Mouse (Mus musculus) limb, embryonic 13.5 days (tissue): ENCODE data around the gene Gm49378. TPM values are rescaled to one million over a fixed set of nuclear protein-coding genes. Genes with fewer than 3 reads are reported as not detected.

ENCODE experiments used
- ATAC-seq: fragments of 200-750 bp; cut with Nextera tagmentation; 2 replicates; pipeline ENCODE4 v1.8.0; 2017; ENCODE audit warnings: low read depth, moderate number of reproducible peaks, moderate TSS enrichment; ENCODE audit not compliant: low FRiP score
- H3K27ac ChIP-seq: fragments of 300-500 bp; sonication (generic); 2 replicates; pipeline ENCODE4 v1.5.1; 2015; ENCODE audit warnings: inconsistent platforms, mild to moderate bottlenecking, moderate library complexity
- H3K27me3 ChIP-seq: fragments of 300-500 bp; sonication (generic); 2 replicates; pipeline ENCODE4 v1.6.1; 2015; ENCODE audit warnings: mild to moderate bottlenecking, inconsistent platforms
- H3K36me3 ChIP-seq: fragments of 300-500 bp; sonication (generic); 2 replicates; pipeline ENCODE4 v1.6.1; 2015; ENCODE audit warnings: inconsistent platforms, mild to moderate bottlenecking, moderate library complexity
- H3K4me1 ChIP-seq: fragments of 300-500 bp; sonication (generic); 2 replicates; pipeline ENCODE4 v1.6.1; 2015; ENCODE audit warnings: inconsistent platforms
- H3K4me2 ChIP-seq: fragments of 300-500 bp; sonication (generic); replicated peaks from 2 replicates; pipeline ENCODE4 v1.6.1; 2015; ENCODE audit warnings: inconsistent platforms, mild to moderate bottlenecking, moderate library complexity
- H3K4me3 ChIP-seq: fragments of 300-500 bp; sonication (generic); 2 replicates; pipeline ENCODE4 v1.5.1; 2015; ENCODE audit warnings: moderate library complexity, mild to moderate bottlenecking, inconsistent platforms
- H3K9ac ChIP-seq: fragments of 300-500 bp; sonication (generic); 2 replicates; pipeline ENCODE4 v1.6.1; 2015; ENCODE audit warnings: mild to moderate bottlenecking, inconsistent platforms
- H3K9me3 ChIP-seq: fragments of 300-500 bp; sonication (generic); 2 replicates; pipeline ENCODE4 v1.6.1; 2016; ENCODE audit warnings: inconsistent platforms
- WGBS: fragments of 180-500 bp; shearing (Covaris S2); methylation state at CpG from one replicate; pipeline ENCODE4 v1.1.7; 2015; 5-methylcytosine and 5-hydroxymethylcytosine counted together
- polyA plus RNA-seq: library from polyadenylated mRNA; unstranded; fragments of >200 nt; fragmentation: Nextera tagmentation; extraction: Ambion mirVana; gene quantifications from 2 replicates; pipeline ENCODE4 v1.2.1, GENCODE M21; 2015

The Gm49378 gene
- polyA plus RNA-seq, 1 experiment from 2014 or later, result 1.3 TPM

DNA sequence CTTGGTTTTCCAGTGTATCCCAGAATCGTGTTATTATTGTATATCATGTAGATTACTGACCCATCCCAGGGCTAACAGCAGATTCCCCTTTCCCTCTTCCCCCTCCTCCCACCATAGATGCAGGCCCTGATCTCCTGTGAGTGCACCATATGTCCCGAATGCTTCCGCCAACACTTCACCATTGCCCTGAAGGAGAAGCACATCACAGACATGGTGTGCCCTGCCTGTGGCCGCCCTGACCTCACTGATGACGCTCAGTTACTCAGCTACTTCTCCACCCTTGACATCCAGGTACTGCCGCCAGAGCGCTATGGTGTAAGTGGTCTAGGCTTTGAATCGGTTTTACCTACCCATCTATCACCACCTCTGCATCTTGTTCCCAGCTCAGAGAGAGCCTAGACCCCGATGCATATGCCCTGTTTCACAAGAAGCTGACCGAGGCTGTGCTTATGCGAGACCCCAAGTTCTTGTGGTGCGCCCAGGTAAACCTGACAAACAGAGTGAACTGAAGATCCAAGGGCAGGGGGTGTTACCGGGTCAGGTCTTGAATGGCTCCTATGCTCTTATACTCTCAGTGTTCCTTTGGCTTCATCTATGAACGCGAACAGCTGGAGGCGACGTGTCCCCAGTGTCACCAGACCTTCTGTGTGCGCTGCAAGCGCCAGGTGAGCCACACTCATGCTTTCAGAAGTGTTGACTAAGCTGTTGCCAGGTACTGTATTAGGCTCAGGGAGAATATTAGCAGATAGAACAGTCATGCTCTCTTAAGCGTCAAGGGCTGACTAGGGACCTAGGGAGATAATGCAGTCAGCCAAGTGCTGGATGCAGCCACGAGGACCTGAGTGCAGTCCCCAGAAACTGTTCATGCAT lies 38.9 kb downstream of the Gm49378 start:
- H3K9me3 ChIP-seq, result no peaks in the 10 kb centered on the region
- peaks cover 90% of the 10 kb centered on the region for H3K36me3 ChIP-seq
- H3K4me1 ChIP-seq, result peaks cover 8% of the 10 kb centered on the region
- no peaks in the 10 kb centered on the region for H3K27me3 ChIP-seq
- H3K4me3 ChIP-seq, result no peak overlapping the region
- no peak overlapping the region for H3K4me2 ChIP-seq
- no peak overlapping the region for H3K27ac ChIP-seq
- no peak for ATAC-seq
- no peak overlapping the region for H3K9ac ChIP-seq
- WGBS, result 93% methylated on average over 21 of the region's 21 CpGs

GRCm38 (mm10) chr14:55596036-55596690 lies 41.5 kb downstream of the Gm49378 start:
- ATAC-seq, result no peak
- H3K36me3 ChIP-seq, result peaks cover 68% of the 10 kb centered on the region

DNA sequence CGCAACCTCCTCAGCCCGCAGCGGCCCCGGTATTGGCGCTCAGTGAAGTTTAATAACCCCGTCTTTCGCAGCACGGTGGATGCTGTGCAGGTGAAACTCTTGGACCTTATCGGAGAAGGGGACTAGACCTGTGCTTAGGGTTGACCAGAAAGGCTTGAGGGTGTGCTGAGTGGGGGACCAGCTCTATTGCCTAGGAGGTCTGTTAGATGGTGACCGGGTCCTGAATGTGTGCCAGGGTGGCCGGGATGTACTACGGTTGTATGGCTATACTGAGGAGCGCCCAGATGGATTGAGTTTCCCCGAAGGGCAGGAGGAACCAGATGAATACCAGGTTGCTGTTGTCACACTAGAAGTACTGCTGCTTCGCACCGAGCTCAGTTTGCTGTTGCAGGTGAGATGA lies 45.5 kb downstream of the Gm49378 start:
- Histone ChIP-seq H3K27ac (peak overlapping the region; percentile 48; the same call in 1 of the 2 replicates), H3K4me3 (peak overlapping the region; percentile 97), H3K9me3 (no peaks in the 10 kb centered on the region), H3K36me3 (peaks cover 55% of the 10 kb centered on the region), H3K9ac (peak overlapping the region; percentile 89), H3K4me2 (peak overlapping the region; percentile 99), H3K4me1 (peaks cover 29% of the 10 kb centered on the region), H3K27me3 (no peaks in the 10 kb centered on the region)
- whole genome bisulfite sequencing, result 3% methylated on average over 16 of the region's 16 CpGs
- no peak for ATAC-seq

More at GRCm38 (mm10) chr14:55596036-55596690, 41.5 kb downstream of the Gm49378 start:
- no peak overlapping the region for H3K4me2 ChIP-seq
- peaks cover 19% of the 10 kb centered on the region for H3K4me1 ChIP-seq
- no peak overlapping the region for H3K4me3 ChIP-seq
- H3K9ac ChIP-seq, result no peak overlapping the region
- H3K27me3 ChIP-seq, result no peaks in the 10 kb centered on the region
- no peaks in the 10 kb centered on the region for H3K9me3 ChIP-seq
- no peak overlapping the region for H3K27ac ChIP-seq
- WGBS, result 83% methylated on average over 13 of the region's 13 CpGs

GRCm38 (mm10) chr14:55591331-55591891 lies 46.3 kb downstream of the Gm49378 start, which contains the start of gene Rnf31:
Rnf31 (plus strand) TSS chr14:55591708.
- Histone ChIP-seq H3K27ac (peak within 1 kb of the TSS; percentile 97), H3K9ac (peak within 1 kb of the TSS; percentile 89), H3K4me1 (peaks cover 29% of the 10 kb centered on the region), H3K4me3 (peak within 1 kb of the TSS; percentile 97), H3K9me3 (no peaks in the 10 kb centered on the region), H3K36me3 (peaks cover 50% of the 10 kb centered on the region), H3K4me2 (peak within 1 kb of the TSS; percentile 99), H3K27me3 (no peaks in the 10 kb centered on the region)
- ATAC-seq, result peak; percentile 89
- WGBS, result under 1% methylated on average over 33 of the region's 33 CpGs

- no peaks in the 10 kb centered on the region for H3K9me3 ChIP-seq
- peak within 1 kb of the TSS; percentile 89 for H3K9ac ChIP-seq
- WGBS, result under 1% methylated on average over 22 of the region's 22 CpGs
- peak; percentile 97 for ATAC-seq
- peak within 1 kb of the TSS; percentile 97 for H3K27ac ChIP-seq
- peaks cover 29% of the 10 kb centered on the region for H3K4me1 ChIP-seq
- H3K36me3 ChIP-seq, result peaks cover 44% of the 10 kb centered on the region
- peak within 1 kb of the TSS; percentile 97 for H3K4me3 ChIP-seq
- peak within 1 kb of the TSS; percentile 99 for H3K4me2 ChIP-seq
- H3K27me3 ChIP-seq, result no peaks in the 10 kb centered on the region
Measured at GRCm38 (mm10) chr14:55590748-55591330, 46.9 kb downstream of the Gm49378 start, which contains the start of gene Psme2. Psme2 (minus strand) TSS chr14:55591113.

DNA sequence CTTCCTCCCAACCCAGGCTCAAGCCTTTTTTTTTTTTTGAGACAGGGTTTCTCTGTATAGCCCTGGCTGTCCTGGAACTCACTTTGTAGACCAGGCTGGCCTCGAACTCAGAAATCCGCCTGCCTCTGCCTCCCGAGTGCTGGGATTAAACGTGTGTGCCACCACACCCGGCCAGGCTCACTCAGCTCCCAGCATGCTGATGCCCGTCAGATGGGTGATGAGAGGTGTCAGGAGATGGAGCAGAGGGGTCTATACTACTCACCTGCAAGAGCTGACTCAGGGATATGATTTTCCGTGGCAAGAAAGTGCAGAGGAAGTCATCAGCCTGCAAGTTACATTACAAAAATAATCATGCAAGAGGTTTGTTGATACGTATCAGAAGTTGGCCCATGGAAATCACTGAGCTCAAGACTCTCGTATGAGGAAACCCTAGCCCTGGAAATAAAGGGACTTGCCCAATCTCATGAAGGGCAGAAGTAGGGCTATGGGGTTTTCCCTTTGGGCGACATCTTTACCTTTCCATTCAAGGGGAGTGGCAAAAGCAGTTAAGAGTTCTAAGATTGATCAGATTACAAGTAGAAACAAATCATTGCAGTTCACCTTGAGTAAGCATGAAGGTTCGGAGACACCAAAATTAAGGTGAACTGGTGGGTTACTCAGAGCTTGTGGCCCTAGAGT lies 47.8 kb downstream of the Gm49378 start:
- Histone ChIP-seq H3K4me1 (peaks cover 36% of the 10 kb centered on the region), H3K9ac (peak overlapping the region; percentile 72), H3K4me2 (peak overlapping the region; percentile 99), H3K4me3 (peak overlapping the region; percentile 97), H3K9me3 (no peaks in the 10 kb centered on the region), H3K27me3 (peaks cover 4% of the 10 kb centered on the region), H3K36me3 (peaks cover 35% of the 10 kb centered on the region), H3K27ac (no peak overlapping the region)
- no peak for ATAC-seq
- WGBS, result 85% methylated on average over 11 of the region's 11 CpGs

DNA sequence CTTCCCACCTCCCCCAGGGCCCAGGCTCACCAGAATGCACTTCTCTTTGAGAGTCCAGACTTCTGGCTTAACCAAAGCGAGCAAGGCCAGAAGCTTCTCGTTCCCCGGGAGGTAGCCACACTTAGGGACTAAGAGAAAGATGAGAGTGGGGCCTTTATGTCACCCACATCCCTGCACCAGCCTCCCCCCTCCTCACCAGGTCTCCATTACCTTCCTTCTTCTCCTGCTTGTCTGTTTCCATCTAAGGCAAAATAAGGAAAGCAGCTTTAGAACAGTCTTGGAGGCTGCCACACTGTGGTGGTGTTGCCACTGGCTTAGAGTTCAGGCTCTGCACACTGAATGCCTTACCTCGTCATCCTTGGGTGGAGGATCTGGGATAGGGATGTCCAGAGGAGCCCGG lies 48.4 kb downstream of the Gm49378 start:
- H3K4me2 ChIP-seq, result no peak overlapping the region; the same call in 1 of the 2 replicates
- WGBS, result 90% methylated on average over 5 of the region's 5 CpGs
- H3K9ac ChIP-seq, result no peak overlapping the region

DNA sequence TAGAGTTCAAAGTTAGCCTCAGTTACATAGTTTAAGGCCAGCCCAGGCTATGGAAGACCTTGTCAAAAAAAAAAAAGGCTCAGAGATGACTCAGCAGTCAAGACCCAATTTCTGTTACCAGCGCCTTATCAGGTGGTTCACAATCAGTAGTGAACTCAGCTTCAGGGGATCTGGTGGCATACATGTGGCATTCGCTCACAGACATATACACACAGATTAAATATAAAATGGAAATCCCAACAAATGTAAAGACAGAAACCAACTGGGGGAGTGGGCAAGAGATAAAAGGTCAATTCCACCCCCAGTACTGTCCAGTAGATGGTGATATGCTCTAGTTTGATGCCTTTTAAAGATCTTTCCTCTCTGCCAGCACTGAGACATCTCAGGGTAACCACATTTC lies 51.5 kb downstream of the Gm49378 start:
- WGBS, result 91% methylated on average over 2 of the region's 2 CpGs
- Histone ChIP-seq H3K4me3 (no peak overlapping the region), H3K27ac (no peak overlapping the region), H3K4me2 (no peak overlapping the region), H3K9ac (no peak overlapping the region), H3K36me3 (peaks cover 34% of the 10 kb centered on the region), H3K4me1 (peaks cover 24% of the 10 kb centered on the region), H3K9me3 (no peaks in the 10 kb centered on the region), H3K27me3 (peaks cover 13% of the 10 kb centered on the region)
- ATAC-seq, result no peak

More for the DNA sequence above, 48.4 kb downstream of the Gm49378 start:
- H3K4me1 ChIP-seq, result peaks cover 43% of the 10 kb centered on the region
- no peak for ATAC-seq
- H3K9me3 ChIP-seq, result no peaks in the 10 kb centered on the region
- H3K27ac ChIP-seq, result no peak overlapping the region
- H3K27me3 ChIP-seq, result peaks cover 10% of the 10 kb centered on the region
- H3K36me3 ChIP-seq, result peaks cover 29% of the 10 kb centered on the region
- no peak overlapping the region for H3K4me3 ChIP-seq

DNA sequence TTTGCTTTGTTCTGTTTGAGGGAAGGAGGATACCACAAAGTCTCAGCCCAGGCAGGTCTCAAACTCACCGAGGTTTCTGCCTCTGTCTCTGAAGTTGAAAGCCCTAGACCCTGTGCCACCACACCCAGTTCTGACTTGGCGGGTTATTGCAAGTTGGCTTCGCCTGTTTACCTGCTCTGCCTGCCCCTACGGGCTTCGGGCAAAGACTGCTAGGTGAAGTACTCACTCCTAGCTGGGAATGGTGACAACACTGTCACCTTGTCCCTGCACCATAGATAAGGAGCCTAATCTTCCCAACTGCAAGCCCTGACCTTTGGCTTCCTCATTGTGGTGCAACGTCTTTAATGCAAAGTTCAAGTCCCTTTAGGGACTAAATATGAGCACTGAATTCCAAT lies 52.1 kb downstream of the Gm49378 start:
- peak overlapping the region; percentile 84 for H3K4me2 ChIP-seq
- peaks cover 13% of the 10 kb centered on the region for H3K27me3 ChIP-seq
- 56% methylated on average over 6 of the region's 6 CpGs for WGBS
- H3K9me3 ChIP-seq, result no peaks in the 10 kb centered on the region
- no peak overlapping the region for H3K9ac ChIP-seq
- no peak for ATAC-seq
- peaks cover 24% of the 10 kb centered on the region for H3K4me1 ChIP-seq
- H3K36me3 ChIP-seq, result peaks cover 40% of the 10 kb centered on the region
- peak overlapping the region; percentile 55 for H3K4me3 ChIP-seq
- no peak overlapping the region for H3K27ac ChIP-seq

GRCm38 (mm10) chr14:55584702-55585565 lies 52.8 kb downstream of the Gm49378 start, which contains the start of gene Emc9:
Emc9 (minus strand) TSS chr14:55585302.
- Histone ChIP-seq H3K4me2 (peak within 1 kb of the TSS; percentile 84), H3K9ac (peak within 1 kb of the TSS; percentile 70), H3K4me1 (peaks cover 20% of the 10 kb centered on the region), H3K27me3 (peaks cover 13% of the 10 kb centered on the region), H3K4me3 (peak within 1 kb of the TSS; percentile 55), H3K36me3 (peaks cover 46% of the 10 kb centered on the region), H3K27ac (no peak within 1 kb of the TSS), H3K9me3 (no peaks in the 10 kb centered on the region)
- 2% methylated on average over 43 of the region's 43 CpGs for WGBS
- ATAC-seq, result peak; percentile 62; the same call in 1 of the 2 replicates
